8 mouse cellular contexts compared by ENCODE assay signal in genomic region chr14:12822491-12823219, GRCm38 (mm10). TPM values are rescaled to one million over a fixed set of nuclear protein-coding genes. Genes with fewer than 3 reads are reported as not detected.
DNase-seq lines count a peak whose midpoint lies in the region; ATAC-seq and TF ChIP-seq lines count a peak whose summit lies in the region.

Gene Cadps (minus strand): TSS chr14:12823079.

- no peak for DNase-seq in lung, postnatal 4 days
- DNase-seq in cerebellum, postnatal 10 days = peak; percentile 89 to 92
- DNase-seq in frontal cortex, postnatal 14 days (ENCODE audit: low spot score in 2 of 2) = peak; percentile 67 to 68
- peak; percentile 78 to 79 for DNase-seq in left cerebral cortex, postnatal 10 days (ENCODE audit: extremely low spot score in 1 of 2, low spot score in 2 of 2)
- DNase-seq in thymus, postnatal 36 days = no peak
- no peak for DNase-seq in spleen, adult 12 weeks (ENCODE audit: low spot score)

- intact Hi-C loops in left cerebral cortex, postnatal 10 days (cut with DNase I) = loop anchor here (5.0 to 10.0 kb wide), 2 partner anchors 248 to 375 kb away; no protein-coding TSS in a partner anchor

- H3K4me1 ChIP-seq in lung, embryonic 15.5 days = peaks cover 11% of the 10 kb centered on the region; the same call in 1 of the 2 replicates
- no peaks in the 10 kb centered on the region for H3K4me1 ChIP-seq in olfactory bulb, adult 2 months (ENCODE audit: control insufficient read depth, insufficient read depth, low read length)

- TF ChIP-seq POLR2A in olfactory bulb, adult 2 months (IDR thresholded peaks at IDR 0.05; ENCODE audit: insufficient read depth, low read depth, low read length) = peak; percentile 86

- TF ChIP-seq CTCF in olfactory bulb, adult 2 months (IDR thresholded peaks at IDR 0.05; ENCODE audit: insufficient read depth, low read depth, low read length) = no peak

- WGBS in lung, embryonic 15.5 days = under 1% methylated on average over 70 of the region's 71 CpGs
- under 1% methylated on average over 71 of the region's 71 CpGs for WGBS in olfactory bulb, adult 2 months

- H3K36me3 ChIP-seq in lung, embryonic 15.5 days = no peaks in the 10 kb centered on the region

- H3K9ac ChIP-seq in lung, embryonic 15.5 days = no peak within 1 kb of the TSS

- peak within 1 kb of the TSS; percentile 39 for H3K4me3 ChIP-seq in lung, embryonic 15.5 days
- peak within 1 kb of the TSS; percentile 75 for H3K4me3 ChIP-seq in olfactory bulb, adult 2 months (ENCODE audit: insufficient read depth, low read depth, low read length)

- H3K4me2 ChIP-seq in lung, embryonic 15.5 days = peak within 1 kb of the TSS; percentile 86

- H3K27ac ChIP-seq in lung, embryonic 15.5 days = no peak within 1 kb of the TSS
- peak within 1 kb of the TSS; percentile 98 for H3K27ac ChIP-seq in olfactory bulb, adult 2 months (ENCODE audit: insufficient read depth, low read depth, low read length)

- peaks cover 28% of the 10 kb centered on the region for H3K27me3 ChIP-seq in lung, embryonic 15.5 days

- peak; percentile 52 for ATAC-seq in lung, embryonic 15.5 days (ENCODE audit: borderline replicate concordance, extremely low read depth, low FRiP score, low TSS enrichment)

- H3K9me3 ChIP-seq in lung, embryonic 15.5 days = no peaks in the 10 kb centered on the region

RNA-seq across cellular contexts. Expression of gene Cadps, which starts in this region (rescaled TPM):
- polyA plus RNA-seq in lung, embryonic 15.5 days (2015; fragmentation: Nextera tagmentation; extraction: Ambion mirVana) = 0.24 and 0.31 TPM in 2 replicates
- total RNA-seq in left cerebral cortex, postnatal 10 days (2021) = 100 to 1,000 TPM; 227 to 236 TPM
- polyA plus RNA-seq in olfactory bulb, adult 2 months (2012; ENCODE audit: insufficient read depth, insufficient read length, low replicate concordance, missing spikeins) = 92.7 and 194 TPM in 2 replicates

Comparison
In these comparisons a context has a peak if more than half of its experiments do, and no peak if none do; other contexts are left out.
1. RNA of gene Cadps (polyA plus RNA-seq): 92.7 to 194 TPM in olfactory bulb, adult 2 months; 0.24 to 0.31 TPM in lung, embryonic 15.5 days; every median in the first group is over 10 times any median in the second.
2. Peak in ATAC-seq, H3K4me3 ChIP-seq and H3K4me2 ChIP-seq in lung, embryonic 15.5 days; RNA of the gene not detected or under 1 TPM.
3. DNase-seq: peak in cerebellum, postnatal 10 days (2 of 2), frontal cortex, postnatal 14 days (2 of 2) and left cerebral cortex, postnatal 10 days (2 of 2); none in lung, postnatal 4 days (0 of 2), thymus, postnatal 36 days (0 of 2) and spleen, adult 12 weeks (single experiment).